Mouse (Mus musculus) stomach, postnatal 0 days (tissue): ENCODE data around the gene Klf17.

Experiments used
- CTCF ChIP-seq: IDR thresholded peaks from 2 replicates; pipeline ENCODE4 v1.5.1; 2016; ENCODE audit warnings: antibody characterized with exemption, low read depth, mild to moderate bottlenecking, moderate library complexity
- EP300 ChIP-seq: optimal IDR thresholded peaks from 2 replicates; pipeline ENCODE3; 2016; ENCODE audit warnings: antibody characterized with exemption

GRCm38 (mm10) chr4:117782908-117783307 is 17.5 kb upstream of the Klf17 start:
- TF ChIP-seq CTCF (0 out of 2 replicates have a peak, but pooled peaks have one; percentile 2), EP300 (no peak)
